ENCODE assay signal across 8 mouse cellular contexts in the genomic region with DNA sequence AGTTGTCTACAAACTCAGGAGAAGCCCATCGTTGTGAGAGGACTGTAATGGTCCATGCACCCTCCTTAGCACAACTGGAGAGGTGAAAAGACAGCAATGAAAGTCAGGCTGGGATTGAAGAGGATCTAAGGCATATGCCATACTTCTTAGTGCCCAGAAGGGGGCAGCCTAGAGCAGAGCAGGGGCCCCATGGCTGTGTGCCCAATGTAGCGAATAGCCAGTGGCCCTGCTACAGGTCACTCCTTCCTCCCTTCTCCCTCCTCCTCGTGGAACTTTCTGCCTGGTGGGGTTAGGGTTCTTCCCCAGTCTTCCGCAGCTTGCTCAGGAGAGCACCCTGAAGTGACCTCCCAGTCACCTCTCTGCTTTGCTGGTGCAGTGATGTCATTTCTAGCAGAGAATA.
DNase-seq lines count a peak whose midpoint lies in the region; ATAC-seq and TF ChIP-seq lines count a peak whose summit lies in the region.

No protein-coding gene starts in this region.

- H3K4me1 ChIP-seq in forebrain, embryonic 10.5 days: peaks cover 25% of the 10 kb centered on the region
- H3K4me1 ChIP-seq in forebrain, embryonic 15.5 days: peaks cover 4% of the 10 kb centered on the region
- no peaks in the 10 kb centered on the region for H3K4me1 ChIP-seq in liver, adult 2 months (ENCODE audit: control insufficient read depth, insufficient read depth, low read length)
- H3K4me1 ChIP-seq in olfactory bulb, adult 2 months (ENCODE audit: control insufficient read depth, insufficient read depth, low read length): peaks cover 12% of the 10 kb centered on the region

- no peak overlapping the region for H3K4me3 ChIP-seq in forebrain, embryonic 10.5 days
- no peak overlapping the region for H3K4me3 ChIP-seq in forebrain, embryonic 15.5 days
- H3K4me3 ChIP-seq in liver, adult 2 months (ENCODE audit: insufficient read depth, low read depth, low read length): no peak overlapping the region
- H3K4me3 ChIP-seq in olfactory bulb, adult 2 months (ENCODE audit: insufficient read depth, low read depth, low read length): no peak overlapping the region

- H3K9me3 ChIP-seq in forebrain, embryonic 10.5 days: no peaks in the 10 kb centered on the region
- no peaks in the 10 kb centered on the region for H3K9me3 ChIP-seq in forebrain, embryonic 15.5 days

- no peaks in the 10 kb centered on the region for H3K36me3 ChIP-seq in forebrain, embryonic 10.5 days (replicated peaks)
- H3K36me3 ChIP-seq in forebrain, embryonic 15.5 days: no peaks in the 10 kb centered on the region
- no peaks in the 10 kb centered on the region for H3K36me3 ChIP-seq in liver, adult 2 months (ENCODE audit: control insufficient read depth, insufficient read depth, low read length)

- no peaks in the 10 kb centered on the region for H3K79me2 ChIP-seq in liver, adult 2 months (ENCODE audit: control insufficient read depth, insufficient read depth, low read length)

- peak; percentile 88 for TF ChIP-seq CTCF in liver, adult 2 months (IDR thresholded peaks at IDR 0.05; ENCODE audit: low read depth, low read length)
- peak; percentile 43; the same call in 1 of the 2 replicates for TF ChIP-seq CTCF in olfactory bulb, adult 2 months (IDR thresholded peaks at IDR 0.05; ENCODE audit: insufficient read depth, low read depth, low read length)

- TF ChIP-seq POLR2A in liver, adult 2 months (IDR thresholded peaks at IDR 0.05; ENCODE audit: extremely low read depth, insufficient read depth, low read length): no peak
- no peak for TF ChIP-seq POLR2A in olfactory bulb, adult 2 months (IDR thresholded peaks at IDR 0.05; ENCODE audit: insufficient read depth, low read depth, low read length)

- H3K9ac ChIP-seq in forebrain, embryonic 15.5 days (replicated peaks): no peak overlapping the region
- H3K9ac ChIP-seq in liver, adult 2 months (ENCODE audit: low read depth, low read length): no peak overlapping the region

- peak; percentile 32 for DNase-seq in forebrain, embryonic 10.5 days (ENCODE audit: extremely low spot score, low spot score)
- peak; percentile 6 for DNase-seq in urinary bladder, postnatal 25 days (ENCODE audit: low spot score)
- DNase-seq in urinary bladder, postnatal 10 days (ENCODE audit: low spot score): no peak
- DNase-seq in forelimb bud, embryonic 11.5 days (ENCODE audit: low read depth, low spot score): peak; percentile 30
- peak; percentile 22 for DNase-seq in liver, adult 2 months (ENCODE audit: extremely low read depth, low read depth, low spot score)
- DNase-seq in layer of hippocampus, postnatal 10 days (ENCODE audit: low spot score in 2 of 2): no peak

- ATAC-seq in forebrain, embryonic 15.5 days (replicated peaks): no peak

- peak overlapping the region; percentile 48; the same call in 1 of the 2 replicates for H3K27ac ChIP-seq in forebrain, embryonic 10.5 days
- H3K27ac ChIP-seq in forebrain, embryonic 15.5 days (replicated peaks): no peak overlapping the region
- H3K27ac ChIP-seq in liver, adult 2 months (replicated peaks; ENCODE audit: insufficient read depth, low read depth, low read length): no peak overlapping the region
- H3K27ac ChIP-seq in olfactory bulb, adult 2 months (ENCODE audit: insufficient read depth, low read depth, low read length): no peak overlapping the region

- no peak overlapping the region for H3K4me2 ChIP-seq in forebrain, embryonic 15.5 days (replicated peaks)

- no peaks in the 10 kb centered on the region; the same call in 1 of the 2 replicates for H3K27me3 ChIP-seq in forebrain, embryonic 10.5 days (ENCODE audit: poor library complexity, severe bottlenecking)
- no peaks in the 10 kb centered on the region for H3K27me3 ChIP-seq in forebrain, embryonic 15.5 days
- no peaks in the 10 kb centered on the region for H3K27me3 ChIP-seq in liver, adult 2 months (ENCODE audit: control insufficient read depth, insufficient read depth, low read length)

- 11% methylated on average over 4 of the region's 4 CpGs for WGBS in forebrain, embryonic 10.5 days
- 13% methylated on average over 4 of the region's 4 CpGs for WGBS in forebrain, embryonic 15.5 days
- WGBS in liver, adult 2 months: 18% methylated on average over 4 of the region's 4 CpGs
- WGBS in olfactory bulb, adult 2 months: 30% methylated on average over 4 of the region's 4 CpGs

Comparison
In these comparisons a context has a peak if more than half of its experiments do, and no peak if none do; other contexts are left out.
1. DNase-seq: peak in forebrain, embryonic 10.5 days (single experiment), urinary bladder, postnatal 25 days (single experiment), forelimb bud, embryonic 11.5 days (single experiment) and liver, adult 2 months (single experiment); none in urinary bladder, postnatal 10 days (single experiment) and layer of hippocampus, postnatal 10 days (0 of 2).